Mouse (Mus musculus) Patski (cell line): ENCODE results near the gene Reps1. TPM values are rescaled to one million over a fixed set of nuclear protein-coding genes. Genes with fewer than 3 reads are reported as not detected.

Source experiments
- ATAC-seq: fragments of 100-300 bp; one replicate; pipeline ENCODE4 v1.8.0; 2021
- CTCF ChIA-PET: fragments of 350-600 bp; sonication (Branson Sonifier 250); formaldehyde crosslinking; loops from one replicate; lab custom pipeline; 2022; ENCODE audit warnings: inconsistent platforms; lab: Charles Lee
- POLR2A ChIA-PET: fragments of 350-600 bp; sonication (Branson Sonifier 250); formaldehyde crosslinking; loops from one replicate; lab custom pipeline; 2022; ENCODE audit warnings: antibody characterized with exemption, inconsistent platforms; lab: Charles Lee
- DNase-seq: peaks from one replicate; pipeline ENCODE4 v3.0.0-alpha.2; 2011; ENCODE audit warnings: low read depth, low spot score
- H3K27me3 ChIP-seq: fragments of 371-371 bp; one replicate; pipeline ENCODE4 v1.5.1; 2021
- CTCF ChIP-seq: fragments of 100-300 bp; IDR thresholded peaks from one replicate; pipeline ENCODE4 v1.5.1; 2021
- in situ Hi-C: fragments of 300-500 bp; cut with MboI; formaldehyde crosslinking; loops from 3 replicates; pipeline ENCODE4 v1.11.1; 2018; ENCODE audit warnings: low pct_unique_long_range_greater_than_20kb, mixed read lengths
- polyA plus RNA-seq: library from polyadenylated mRNA; unstranded; gene quantifications from one replicate; pipeline ENCODE4 v1.2.3, GENCODE M21; 2021

The Reps1 gene
- polyA plus RNA-seq, 1 experiment from 2014 or later, result 32.9 TPM

- in situ Hi-C loops, result no loop called here
- ATAC-seq, result no peak
- no peaks in the 10 kb centered on the region for H3K27me3 ChIP-seq
- no peak for TF ChIP-seq CTCF
- ChIA-PET CTCF (interaction anchor here (1.3 kb wide), 1 partner anchor 13 kb away, joined by 5 read pairs; no protein-coding TSS in a partner anchor), POLR2A (interaction anchor here (0.6 kb wide), 1 partner anchor 34 kb away, joined by 8 read pairs; no protein-coding TSS in a partner anchor)
- DNase-seq, result no peak
Observed at GRCm38 (mm10) chr10:18060778-18061177, 5.1 kb downstream of the Reps1 start.

GRCm38 (mm10) chr10:18061533-18061932, 5.9 kb downstream of the Reps1 start:
- no peak for TF ChIP-seq CTCF
- no peak for DNase-seq
- H3K27me3 ChIP-seq, result no peaks in the 10 kb centered on the region
- POLR2A ChIA-PET, result no interaction called here
- in situ Hi-C loops, result no loop called here
- ATAC-seq, result no peak
- CTCF ChIA-PET, result no interaction called here

GRCm38 (mm10) chr10:18064606-18065228, 9.1 kb downstream of the Reps1 start:
- ChIA-PET CTCF (interaction anchor here (1.3 to 2.3 kb wide), 3 partner anchors 10 to 18 kb away, joined by 3 to 8 read pairs (median 3); no protein-coding TSS in a partner anchor), POLR2A (interaction anchor here (0.6 kb wide), 1 partner anchor 8 kb away, joined by 4 read pairs; no protein-coding TSS in a partner anchor)
- H3K27me3 ChIP-seq, result no peaks in the 10 kb centered on the region
- ATAC-seq (no peak), DNase-seq (no peak)
- in situ Hi-C loops, result no loop called here
- no peak for TF ChIP-seq CTCF

GRCm38 (mm10) chr10:18066031-18066439, 10.4 kb downstream of the Reps1 start:
- ChIA-PET CTCF (interaction anchor here (1.8 to 2.3 kb wide), 2 partner anchors 10 to 16 kb away, joined by 7 to 8 read pairs; no protein-coding TSS in a partner anchor), POLR2A (no interaction called here)
- ATAC-seq (no peak), DNase-seq (no peak)
- in situ Hi-C loops, result no loop called here
- no peak for TF ChIP-seq CTCF
- no peaks in the 10 kb centered on the region for H3K27me3 ChIP-seq

GRCm38 (mm10) chr10:18067761-18068446, 12.2 kb downstream of the Reps1 start:
- in situ Hi-C loops, result no loop called here
- ATAC-seq (no peak), DNase-seq (no peak)
- H3K27me3 ChIP-seq, result no peaks in the 10 kb centered on the region
- POLR2A ChIA-PET, result interaction anchor here (0.7 to 0.8 kb wide), 2 partner anchors 14 to 28 kb away, joined by 4 to 6 read pairs; no protein-coding TSS in a partner anchor
- CTCF ChIA-PET, result interaction anchor here (1.0 to 1.6 kb wide), 3 partner anchors 10 to 27 kb away, joined by 3 to 4 read pairs (median 4); no protein-coding TSS in a partner anchor
- TF ChIP-seq CTCF, result no peak

- DNase-seq (no peak), ATAC-seq (no peak)
- in situ Hi-C loops, result no loop called here
- POLR2A ChIA-PET, result interaction anchor here (0.7 kb wide), 1 partner anchor 9 kb away, joined by 3 read pairs; no protein-coding TSS in a partner anchor
- no peaks in the 10 kb centered on the region for H3K27me3 ChIP-seq
- CTCF ChIA-PET, result interaction anchor here (1.0 to 1.6 kb wide), 4 partner anchors 9 to 26 kb away, joined by 3 to 4 read pairs (median 4); partner anchors contain the start of gene Reps1
- no peak for TF ChIP-seq CTCF
Observed at GRCm38 (mm10) chr10:18068880-18069279, 13.2 kb downstream of the Reps1 start.

GRCm38 (mm10) chr10:18069576-18069975, 13.9 kb downstream of the Reps1 start:
- H3K27me3 ChIP-seq, result no peaks in the 10 kb centered on the region
- ATAC-seq (no peak), DNase-seq (no peak)
- ChIA-PET POLR2A (no interaction called here), CTCF (interaction anchor here (1.0 to 1.6 kb wide), 2 partner anchors 13 to 14 kb away, joined by 3 read pairs; partner anchors contain the start of gene Reps1)
- in situ Hi-C loops, result no loop called here
- TF ChIP-seq CTCF, result no peak

- in situ Hi-C loops, result no loop called here
- ATAC-seq, result no peak
- no peak for TF ChIP-seq CTCF
- POLR2A ChIA-PET, result no interaction called here
- DNase-seq, result no peak
- CTCF ChIA-PET, result no interaction called here
- no peaks in the 10 kb centered on the region for H3K27me3 ChIP-seq
Observed at GRCm38 (mm10) chr10:18070144-18070543, 14.5 kb downstream of the Reps1 start.

- POLR2A ChIA-PET, result no interaction called here
- no peaks in the 10 kb centered on the region for H3K27me3 ChIP-seq
- in situ Hi-C loops, result no loop called here
- CTCF ChIA-PET, result no interaction called here
- DNase-seq, result no peak
- no peak for TF ChIP-seq CTCF
- no peak for ATAC-seq
Observed at GRCm38 (mm10) chr10:18070616-18071015, 15.0 kb downstream of the Reps1 start.

GRCm38 (mm10) chr10:18072871-18073270, 17.2 kb downstream of the Reps1 start:
- no peak for DNase-seq
- H3K27me3 ChIP-seq, result no peaks in the 10 kb centered on the region
- TF ChIP-seq CTCF, result no peak
- ChIA-PET CTCF (no interaction called here), POLR2A (no interaction called here)
- ATAC-seq, result no peak
- in situ Hi-C loops, result no loop called here
